Mouse (Mus musculus): ENCODE data around the gene Arhgap35. TPM values are rescaled to one million over a fixed set of nuclear protein-coding genes. Genes with fewer than 3 reads are reported as not detected.

Gene Arhgap35
- total and polyA plus RNA-seq, 2 experiments from 2014 or later, result 27.0 to 149 TPM

DNA sequence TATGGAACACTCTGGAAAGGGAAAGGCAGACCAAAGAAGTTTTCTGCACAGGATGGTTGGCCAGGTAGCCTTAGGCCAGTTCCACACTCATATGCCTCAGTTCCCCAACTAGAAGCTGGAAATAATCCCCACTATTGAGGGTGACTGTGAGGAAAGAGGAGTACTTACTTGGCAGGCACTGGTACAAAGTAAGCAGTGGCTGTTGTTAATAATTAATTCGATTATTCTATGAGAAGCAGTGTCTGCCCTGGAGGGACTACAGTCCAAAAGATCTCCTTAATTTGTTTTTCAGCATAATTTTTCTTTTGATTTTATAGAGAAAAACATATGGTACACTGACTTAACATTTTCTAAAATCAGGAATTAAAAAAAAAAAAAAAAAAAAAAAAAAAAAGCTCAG, 10.7 kb downstream of the Arhgap35 start:
- WGBS, result 91% methylated on average over 1 of the region's 1 CpGs
- Histone ChIP-seq H3K27ac (ENCODE audit: low read depth, low read length) (no peak overlapping the region), H3K4me3 (ENCODE audit: low read depth, low read length) (no peak overlapping the region), H3K9me3 (ENCODE audit: low read length) (no peaks in the 10 kb centered on the region), H3K27me3 (ENCODE audit: insufficient read depth, low read length) (no peaks in the 10 kb centered on the region), H3K9ac (no peak overlapping the region), H3K36me3 (ENCODE audit: insufficient read depth) (no peaks in the 10 kb centered on the region), H3K4me1 (ENCODE audit: insufficient read depth) (no peaks in the 10 kb centered on the region), H3K4me2 (ENCODE audit: low read depth) (no peak overlapping the region)
- TF ChIP-seq CTCF (IDR thresholded peaks at IDR 0.05; ENCODE audit: low read depth), result no peak
- ATAC-seq (no peak), DNase-seq (no peak)

DNA sequence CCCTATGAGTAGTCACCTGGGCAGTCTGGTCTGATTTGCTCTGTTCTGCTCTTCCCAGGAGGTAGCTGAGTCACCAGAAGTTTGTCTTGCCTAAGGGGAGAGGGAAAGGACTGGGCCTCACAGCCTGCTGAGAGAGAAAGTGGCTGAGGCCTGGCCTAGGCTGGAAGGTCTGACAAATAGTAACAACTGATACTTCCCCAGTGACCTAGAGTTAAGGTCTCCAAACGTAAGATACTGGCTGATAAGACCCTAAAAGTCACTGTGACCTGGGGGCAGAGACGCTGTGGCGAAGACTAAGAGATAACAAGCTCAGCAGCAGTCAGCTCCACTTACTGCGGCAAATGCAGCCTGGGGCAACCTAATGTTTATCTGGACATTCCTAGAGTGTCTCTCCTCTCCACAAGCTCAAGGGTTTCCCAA, 13.1 kb downstream of the Arhgap35 start:
- 86% methylated on average over 4 of the region's 4 CpGs for WGBS
- H3K4me2 ChIP-seq (ENCODE audit: low read depth), result no peak overlapping the region
- H3K4me1 ChIP-seq (ENCODE audit: insufficient read depth), result no peaks in the 10 kb centered on the region
- DNase-seq, result no peak
- H3K9me3 ChIP-seq (ENCODE audit: low read length), result no peaks in the 10 kb centered on the region
- H3K9ac ChIP-seq, result no peak overlapping the region
- no peak for TF ChIP-seq CTCF (IDR thresholded peaks at IDR 0.05; ENCODE audit: low read depth)
- H3K27ac ChIP-seq (ENCODE audit: low read depth, low read length), result no peak overlapping the region
- no peak for ATAC-seq
- H3K4me3 ChIP-seq (ENCODE audit: low read depth, low read length), result no peak overlapping the region
- no peaks in the 10 kb centered on the region for H3K27me3 ChIP-seq (ENCODE audit: insufficient read depth, low read length)
- no peaks in the 10 kb centered on the region for H3K36me3 ChIP-seq (ENCODE audit: insufficient read depth)

DNA sequence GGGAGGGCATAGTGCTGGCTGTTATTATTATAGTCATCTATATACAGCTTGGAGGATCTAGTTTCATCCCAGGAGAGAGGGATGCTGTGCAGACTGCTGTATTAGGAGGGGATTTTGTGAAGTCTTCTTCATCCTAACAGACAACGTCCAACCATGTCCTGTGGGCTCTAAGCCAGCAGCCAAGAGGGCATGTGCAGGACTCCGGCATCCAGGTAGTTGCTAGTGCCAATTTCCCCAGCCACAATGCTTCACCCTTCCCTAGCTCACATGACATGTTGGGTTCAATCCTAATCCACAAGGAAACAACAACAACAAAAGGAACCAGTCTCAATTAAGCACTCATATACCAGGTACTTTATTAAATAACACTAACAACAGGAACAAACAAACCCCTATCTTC, 15.8 kb downstream of the Arhgap35 start:
- H3K4me3 ChIP-seq (ENCODE audit: low read depth, low read length), result no peak overlapping the region
- H3K4me1 ChIP-seq (ENCODE audit: insufficient read depth), result no peaks in the 10 kb centered on the region
- no peaks in the 10 kb centered on the region for H3K9me3 ChIP-seq (ENCODE audit: low read length)

DNA sequence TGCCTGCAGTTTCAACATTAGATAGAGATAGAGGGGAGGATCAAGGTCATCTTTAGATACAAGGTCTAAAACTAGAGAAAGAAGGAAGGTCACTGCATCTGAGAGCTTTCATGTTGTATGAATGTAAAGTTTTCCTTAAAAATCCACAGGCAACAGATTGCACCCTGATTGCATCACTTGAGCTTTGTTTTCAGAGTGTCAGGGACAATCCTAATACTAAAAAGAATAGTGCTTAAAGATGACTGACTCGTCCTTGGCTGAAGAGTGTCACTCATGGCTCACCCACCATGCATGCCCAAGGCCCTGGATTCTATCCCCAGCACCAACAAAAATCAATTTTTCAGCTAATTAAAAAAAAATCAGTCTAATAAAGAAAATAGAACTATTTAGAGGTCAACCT, 23.5 kb downstream of the Arhgap35 start:
- WGBS, result 62% methylated on average over 1 of the region's 1 CpGs
- no peak for ATAC-seq
- no peaks in the 10 kb centered on the region for H3K27me3 ChIP-seq (ENCODE audit: insufficient read depth, low read length)

More for the DNA sequence above, 15.8 kb downstream of the Arhgap35 start:
- H3K4me2 ChIP-seq (ENCODE audit: low read depth), result no peak overlapping the region
- 60% methylated on average over 2 of the region's 2 CpGs for WGBS
- no peak for ATAC-seq
- 0 out of 2 replicates have a peak, but pooled peaks cover 6% of the 10 kb centered on the region for H3K36me3 ChIP-seq (ENCODE audit: insufficient read depth)
- TF ChIP-seq CTCF (IDR thresholded peaks at IDR 0.05; ENCODE audit: low read depth), result no peak
- H3K9ac ChIP-seq, result no peak overlapping the region
- H3K27ac ChIP-seq (ENCODE audit: low read depth, low read length), result no peak overlapping the region
- no peaks in the 10 kb centered on the region for H3K27me3 ChIP-seq (ENCODE audit: insufficient read depth, low read length)
- no peak for DNase-seq

DNA sequence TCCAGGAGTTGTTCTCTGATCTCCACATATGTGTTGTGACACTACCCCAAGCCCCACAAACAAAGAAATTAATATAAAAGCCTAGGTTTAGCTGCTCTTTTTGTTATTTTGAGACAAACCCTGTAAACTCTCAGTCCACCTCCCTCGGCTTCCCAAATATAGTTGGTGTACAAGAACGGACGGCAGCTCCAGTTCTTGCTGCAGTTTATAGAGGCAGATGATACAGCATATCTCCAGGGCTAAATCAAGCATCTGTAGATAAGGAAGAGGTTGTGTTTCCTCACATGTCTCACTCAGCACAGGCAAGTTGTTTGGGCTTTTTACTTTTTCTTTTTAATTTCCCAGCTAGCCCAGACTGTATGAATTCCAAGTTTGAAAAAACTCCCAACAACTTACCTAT, 27.1 kb downstream of the Arhgap35 start:
- Histone ChIP-seq H3K4me3 (ENCODE audit: low read depth, low read length) (no peak overlapping the region), H3K27ac (ENCODE audit: low read depth, low read length) (no peak overlapping the region), H3K4me1 (ENCODE audit: insufficient read depth) (no peaks in the 10 kb centered on the region), H3K9me3 (ENCODE audit: low read length) (no peaks in the 10 kb centered on the region), H3K4me2 (ENCODE audit: low read depth) (no peak overlapping the region), H3K36me3 (ENCODE audit: insufficient read depth) (no peaks in the 10 kb centered on the region; the same call in 1 of the 2 replicates), H3K9ac (no peak overlapping the region), H3K27me3 (ENCODE audit: insufficient read depth, low read length) (no peaks in the 10 kb centered on the region)
- no peak for ATAC-seq
- DNase-seq, result no peak
- WGBS, result 80% methylated on average over 3 of the region's 3 CpGs
- TF ChIP-seq CTCF (IDR thresholded peaks at IDR 0.05; ENCODE audit: low read depth), result no peak

More for the DNA sequence above, 23.5 kb downstream of the Arhgap35 start:
- no peaks in the 10 kb centered on the region for H3K4me1 ChIP-seq (ENCODE audit: insufficient read depth)
- H3K9me3 ChIP-seq (ENCODE audit: low read length), result no peaks in the 10 kb centered on the region
- H3K9ac ChIP-seq, result no peak overlapping the region
- peaks cover 6% of the 10 kb centered on the region; the same call in 1 of the 2 replicates for H3K36me3 ChIP-seq (ENCODE audit: insufficient read depth)
- no peak overlapping the region for H3K27ac ChIP-seq (ENCODE audit: low read depth, low read length)
- no peak overlapping the region for H3K4me2 ChIP-seq (ENCODE audit: low read depth)
- TF ChIP-seq CTCF (IDR thresholded peaks at IDR 0.05; ENCODE audit: low read depth), result no peak
- no peak for DNase-seq
- H3K4me3 ChIP-seq (ENCODE audit: low read depth, low read length), result no peak overlapping the region

DNA sequence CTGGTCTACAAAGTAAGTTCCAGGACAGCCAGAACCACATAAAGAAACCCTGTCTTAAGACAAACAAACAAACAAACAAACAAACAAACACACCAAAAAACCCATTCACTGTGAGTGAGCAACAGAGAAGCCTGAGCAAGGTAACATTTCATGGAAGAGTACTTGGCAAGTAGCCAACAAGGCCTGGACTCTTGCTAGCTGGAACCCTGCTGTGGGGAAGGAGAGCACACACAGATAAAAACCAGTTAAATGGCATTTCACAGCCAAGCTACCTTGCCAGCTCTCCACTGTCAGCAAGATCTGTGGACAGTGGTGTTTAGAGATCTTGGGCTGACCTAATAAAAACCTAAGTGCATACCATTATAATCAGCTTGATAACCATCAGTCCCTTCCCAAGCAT, 30.4 kb downstream of the Arhgap35 start:
- Histone ChIP-seq H3K9me3 (ENCODE audit: low read length) (no peaks in the 10 kb centered on the region), H3K9ac (no peak overlapping the region), H3K4me2 (ENCODE audit: low read depth) (no peak overlapping the region), H3K4me1 (ENCODE audit: insufficient read depth) (no peaks in the 10 kb centered on the region; the same call in 1 of the 2 replicates), H3K27me3 (ENCODE audit: insufficient read depth, low read length) (no peaks in the 10 kb centered on the region), H3K36me3 (ENCODE audit: insufficient read depth) (no peaks in the 10 kb centered on the region), H3K27ac (ENCODE audit: low read depth, low read length) (no peak overlapping the region), H3K4me3 (ENCODE audit: low read depth, low read length) (no peak overlapping the region)
- ATAC-seq (no peak), DNase-seq (no peak)
- no peak for TF ChIP-seq CTCF (IDR thresholded peaks at IDR 0.05; ENCODE audit: low read depth)

DNA sequence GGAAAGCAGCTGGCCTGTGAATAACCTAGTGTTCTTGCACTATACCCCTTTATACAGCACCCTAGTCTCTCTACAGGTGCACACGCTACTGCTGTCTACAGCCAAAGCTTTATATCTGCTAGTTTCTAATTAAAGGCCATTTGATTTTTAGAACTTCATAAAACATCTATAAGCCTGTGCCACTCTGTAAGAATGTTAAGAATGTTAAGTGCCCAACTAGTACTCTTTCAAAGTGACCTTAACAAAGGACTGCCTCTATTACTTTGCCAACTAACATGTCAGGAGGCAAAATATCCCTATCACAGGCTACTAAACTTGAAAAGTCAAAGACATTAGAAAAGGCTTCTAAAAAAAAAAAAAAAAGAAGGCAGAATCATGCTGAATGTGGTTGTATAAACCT, 31.0 kb downstream of the Arhgap35 start:
- H3K9ac ChIP-seq, result no peak overlapping the region
- H3K4me1 ChIP-seq (ENCODE audit: insufficient read depth), result no peaks in the 10 kb centered on the region; the same call in 1 of the 2 replicates
- DNase-seq, result no peak
- no peak overlapping the region for H3K4me3 ChIP-seq (ENCODE audit: low read depth, low read length)
- H3K36me3 ChIP-seq (ENCODE audit: insufficient read depth), result no peaks in the 10 kb centered on the region
- no peak for TF ChIP-seq CTCF (IDR thresholded peaks at IDR 0.05; ENCODE audit: low read depth)
- no peak overlapping the region for H3K4me2 ChIP-seq (ENCODE audit: low read depth)
- H3K27me3 ChIP-seq (ENCODE audit: insufficient read depth, low read length), result no peaks in the 10 kb centered on the region
- no peak for ATAC-seq
- no peaks in the 10 kb centered on the region for H3K9me3 ChIP-seq (ENCODE audit: low read length)
- WGBS, result 77% methylated on average over 1 of the region's 1 CpGs
- H3K27ac ChIP-seq (ENCODE audit: low read depth, low read length), result no peak overlapping the region

Measured in forebrain, postnatal 0 days (tissue).